Mouse (Mus musculus) naive thymus-derived CD4-positive, alpha-beta T cell, adult 2 months (primary cell): ENCODE results near the gene Tmc3.
A peak's percentile ranks its signal among the peaks of the same experiment; 100 is the strongest.

Source experiments
- DNase-seq: peaks from one replicate; pipeline ENCODE4 v3.0.0-alpha.2; 2011; ENCODE audit warnings: low read depth

The Tmc3 gene

DNA sequence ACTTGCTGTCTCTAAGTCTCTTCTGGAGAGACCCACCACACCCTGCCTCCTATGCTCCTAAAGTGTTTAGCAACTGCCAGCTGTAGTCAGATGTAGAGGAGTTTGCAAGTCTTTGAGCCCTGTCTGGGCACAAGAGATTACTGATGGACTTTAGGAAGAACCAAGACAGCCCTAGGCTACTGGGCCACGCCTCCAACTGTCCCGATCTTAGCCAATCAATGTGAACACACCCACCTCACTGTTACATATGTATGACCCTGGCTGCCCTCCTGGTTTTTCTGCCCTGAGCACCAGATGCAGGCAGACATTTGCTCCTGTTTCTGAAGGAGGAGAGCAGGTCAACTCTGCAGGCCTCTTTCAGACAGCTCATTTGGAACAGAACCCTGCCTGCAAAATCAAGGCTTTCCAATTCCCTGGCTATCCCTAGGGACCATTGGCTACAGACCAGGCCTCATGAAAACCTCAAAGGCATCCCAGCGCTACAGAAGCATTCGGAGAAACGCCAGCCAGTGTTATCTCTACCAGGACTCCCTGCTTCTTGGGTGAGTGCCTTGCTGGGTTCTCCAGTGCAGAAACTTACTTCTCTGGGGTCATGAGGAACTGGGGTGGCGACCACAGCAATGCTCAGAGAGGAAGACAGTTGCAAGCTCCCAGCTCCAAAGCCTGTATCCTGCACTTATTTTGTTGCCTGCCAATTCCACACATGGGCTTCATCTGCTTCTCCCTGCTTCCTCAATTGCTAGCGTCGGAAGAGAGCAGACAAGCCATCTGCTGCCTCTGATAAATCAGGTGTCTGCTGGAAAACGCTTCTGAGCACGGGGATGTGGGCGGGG lies at the start of gene Tmc3:
Gene Tmc3, plus strand, starts transcription at position 289 of the 833 bp plus-strand sequence.
- no peak for DNase-seq

DNA sequence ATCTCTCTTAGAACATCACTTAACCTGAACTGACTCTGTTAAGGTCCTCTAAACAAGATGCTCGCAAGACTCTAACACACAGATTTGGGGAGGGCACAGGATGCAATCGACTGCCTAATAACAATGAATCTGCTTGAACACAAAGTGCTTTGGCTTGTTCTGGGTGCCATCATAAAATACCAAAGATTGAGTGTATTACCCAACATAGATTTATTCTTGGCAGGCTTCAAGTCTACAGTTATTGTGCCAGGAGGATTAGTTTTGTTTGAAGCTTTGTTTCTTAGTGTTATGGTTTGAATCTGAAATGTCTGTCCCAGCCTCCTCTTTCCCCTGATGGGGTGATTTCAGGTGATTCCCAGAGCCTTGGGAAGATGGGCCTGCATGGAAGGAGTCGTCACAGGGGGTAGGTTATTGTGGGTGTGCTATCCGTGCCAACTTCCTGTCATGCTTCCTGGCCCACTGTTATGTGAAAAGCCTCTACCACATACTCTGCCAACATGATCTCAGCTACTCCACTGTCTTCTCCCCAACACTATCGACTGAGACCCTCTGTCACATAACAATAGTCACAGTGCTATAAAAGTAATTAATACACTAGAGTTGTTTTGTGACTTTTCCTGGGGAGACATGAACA lies 43.1 kb upstream of the Tmc3 start:
- no peak for DNase-seq

DNA sequence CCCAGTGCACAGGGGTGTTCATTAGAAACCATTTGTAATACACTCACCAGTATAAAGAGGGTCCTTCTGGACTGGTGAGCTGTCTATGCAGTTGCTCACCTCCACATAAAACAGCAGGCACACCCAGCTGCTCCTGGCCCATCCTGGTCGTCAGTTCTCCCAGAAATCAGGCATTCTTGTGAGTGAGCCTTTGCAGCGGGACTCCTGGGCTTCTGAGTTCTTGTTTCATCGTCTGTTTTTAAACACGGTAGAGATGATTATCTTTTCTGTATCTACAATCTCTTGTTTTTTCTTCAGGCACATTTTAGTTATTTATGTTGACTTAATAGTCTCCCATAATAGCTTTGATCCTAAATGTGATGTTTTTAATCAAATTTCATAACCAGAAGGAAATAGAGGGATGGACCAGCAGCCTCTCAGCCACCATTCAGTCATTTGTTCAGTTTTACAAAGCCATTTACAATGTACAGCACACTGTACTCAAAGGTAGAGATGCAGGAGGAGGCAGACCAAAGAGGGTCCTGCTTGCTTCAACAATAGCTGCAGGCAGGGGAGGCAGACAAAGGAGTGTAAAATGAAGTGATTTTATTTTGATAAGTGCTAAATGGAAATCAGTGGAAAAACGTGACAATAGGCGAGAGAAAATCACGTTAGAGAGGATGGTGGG lies 35.9 kb upstream of the Tmc3 start:
- DNase-seq: no peak

DNA sequence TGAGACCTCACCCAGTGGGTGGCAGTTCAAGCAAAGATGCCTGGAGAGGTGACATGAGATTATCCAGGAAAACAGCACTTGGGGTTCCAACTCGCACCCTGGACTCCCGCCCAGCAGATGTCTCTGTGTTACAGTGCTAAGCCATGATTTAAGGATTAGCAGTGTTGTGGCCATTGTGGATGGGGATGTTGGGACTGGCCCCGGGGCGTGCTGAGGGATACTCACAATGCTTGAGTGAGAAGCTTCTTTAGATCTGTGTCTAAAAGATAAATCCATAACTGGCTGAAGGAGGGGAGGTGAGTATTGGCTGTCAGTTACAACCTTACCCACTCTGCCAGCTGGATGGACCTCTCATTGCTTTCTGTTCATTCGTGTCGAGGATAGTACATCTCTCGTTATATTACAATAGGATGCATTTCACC lies 35.4 kb upstream of the Tmc3 start:
- no peak for DNase-seq

DNA sequence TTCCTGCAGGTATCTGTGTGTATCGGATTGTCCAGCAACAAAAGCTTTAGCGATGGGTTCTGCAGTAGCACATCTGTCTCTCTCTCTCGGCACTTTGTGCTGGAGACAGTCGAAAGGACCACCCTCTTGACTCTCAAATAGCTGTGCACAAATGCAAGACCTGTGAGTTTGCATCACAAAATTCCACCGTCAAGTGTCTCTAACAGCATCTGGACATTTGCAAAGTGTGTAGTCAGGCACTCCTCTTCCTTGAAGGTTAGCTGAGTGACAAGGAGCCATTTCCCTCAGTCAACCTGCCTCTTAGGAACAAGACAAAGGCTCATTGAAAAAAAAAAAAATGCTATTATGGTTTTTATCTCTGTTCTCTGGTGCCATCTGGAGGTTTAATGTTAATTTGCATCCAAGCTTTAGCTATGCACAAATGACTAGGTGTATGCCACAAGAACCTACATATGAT lies 34.7 kb upstream of the Tmc3 start:
- DNase-seq: peak; percentile 66

DNA sequence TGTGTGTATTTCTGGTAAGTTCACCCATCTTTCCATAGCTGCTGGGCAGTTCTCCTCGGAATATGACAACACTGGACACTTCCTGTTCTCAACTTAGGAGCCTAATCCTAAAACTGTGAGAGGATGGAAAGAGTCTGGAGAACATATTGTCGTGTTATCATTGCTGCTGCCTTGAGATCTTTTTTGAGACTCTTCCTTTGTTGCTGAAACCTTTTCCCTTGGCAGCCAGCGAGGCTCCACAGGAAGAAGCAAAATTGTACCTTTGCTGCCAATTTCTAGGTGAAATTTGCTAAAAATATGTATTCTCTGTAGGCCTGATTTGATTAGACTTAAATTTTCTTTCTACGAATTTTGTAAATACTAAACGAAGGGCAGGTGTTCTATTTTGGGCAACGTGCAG lies 30.2 kb upstream of the Tmc3 start:
- no peak for DNase-seq

DNA sequence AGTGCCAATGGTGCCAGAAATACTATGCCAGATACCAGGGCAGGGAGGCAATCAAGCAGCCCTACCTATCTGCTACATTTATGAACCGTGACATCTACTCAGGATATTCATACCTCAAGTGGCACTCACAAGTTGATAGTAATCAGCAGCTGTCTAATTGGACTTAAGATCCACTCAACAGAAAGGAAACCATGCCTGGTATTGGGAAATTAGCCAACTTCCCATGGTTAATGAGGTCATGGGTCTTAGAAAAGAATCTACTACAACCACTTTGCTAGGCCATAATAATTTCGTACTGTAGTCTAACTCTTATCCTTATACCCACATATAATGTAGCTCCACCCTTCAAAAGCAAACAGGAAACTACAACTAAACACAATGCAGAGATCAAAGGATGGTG lies 28.2 kb upstream of the Tmc3 start:
- no peak for DNase-seq

DNA sequence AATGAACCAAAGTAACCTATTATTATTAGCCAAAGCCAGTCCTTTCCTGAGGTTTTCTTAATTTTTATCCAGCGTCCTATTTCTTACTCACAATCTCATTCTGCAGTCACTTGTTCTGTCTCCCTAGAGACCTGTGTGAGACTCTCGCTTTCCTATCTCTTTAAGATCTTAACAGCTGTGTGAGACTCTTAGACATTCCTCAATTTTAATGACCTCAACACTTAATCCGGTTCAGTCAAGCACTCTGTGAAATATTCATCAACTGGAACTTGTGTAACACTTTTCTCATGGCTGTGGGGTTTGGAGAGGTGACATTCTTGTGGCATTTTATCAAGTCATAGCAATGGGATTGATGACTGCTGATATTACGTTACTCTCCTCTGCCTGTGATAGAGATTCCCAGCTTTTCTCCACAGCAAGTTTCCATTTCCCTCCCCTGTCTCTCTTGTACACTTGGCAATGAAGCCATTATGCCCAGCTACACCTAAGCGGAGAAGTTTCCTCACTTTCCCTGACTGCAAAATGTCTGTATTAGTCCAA lies 25.9 kb upstream of the Tmc3 start:
- DNase-seq: no peak

DNA sequence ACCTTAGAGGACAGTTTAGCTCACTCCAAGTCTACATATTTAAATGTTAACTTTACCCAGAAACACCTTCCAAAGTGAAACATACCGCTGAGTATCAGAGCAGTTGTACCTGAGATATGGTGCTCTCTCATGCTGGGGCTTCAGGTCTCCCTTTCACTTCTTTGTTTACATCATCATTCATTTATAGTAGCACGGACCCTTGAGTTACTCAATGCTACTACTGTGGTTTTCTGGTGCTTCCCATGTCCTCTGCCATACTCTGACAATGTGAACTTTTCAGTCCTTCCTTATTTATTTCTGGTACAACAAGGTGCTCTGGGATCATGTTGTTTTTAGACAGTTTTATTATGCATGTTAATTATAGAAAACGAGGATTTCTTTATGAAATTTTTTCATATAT lies 25.2 kb upstream of the Tmc3 start:
- no peak for DNase-seq

DNA sequence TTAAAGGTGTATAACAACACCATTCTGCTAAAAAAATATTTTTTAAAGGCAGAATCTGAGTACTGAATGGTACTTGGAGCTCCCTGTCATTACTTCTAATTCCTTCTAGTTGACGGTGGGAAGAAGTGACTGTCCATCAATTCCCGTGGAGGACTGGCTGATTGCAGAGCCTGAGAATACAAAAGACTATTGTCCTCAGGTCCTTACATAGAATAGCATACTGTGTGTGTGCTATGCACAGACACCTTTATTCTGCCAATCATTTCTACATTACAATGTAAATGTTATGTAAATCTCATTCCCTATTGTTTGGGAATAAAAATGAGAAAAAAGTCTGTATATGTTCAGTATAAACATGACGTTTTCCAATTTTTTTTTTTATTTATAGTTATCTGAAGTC lies 22.9 kb upstream of the Tmc3 start:
- DNase-seq: no peak

DNA sequence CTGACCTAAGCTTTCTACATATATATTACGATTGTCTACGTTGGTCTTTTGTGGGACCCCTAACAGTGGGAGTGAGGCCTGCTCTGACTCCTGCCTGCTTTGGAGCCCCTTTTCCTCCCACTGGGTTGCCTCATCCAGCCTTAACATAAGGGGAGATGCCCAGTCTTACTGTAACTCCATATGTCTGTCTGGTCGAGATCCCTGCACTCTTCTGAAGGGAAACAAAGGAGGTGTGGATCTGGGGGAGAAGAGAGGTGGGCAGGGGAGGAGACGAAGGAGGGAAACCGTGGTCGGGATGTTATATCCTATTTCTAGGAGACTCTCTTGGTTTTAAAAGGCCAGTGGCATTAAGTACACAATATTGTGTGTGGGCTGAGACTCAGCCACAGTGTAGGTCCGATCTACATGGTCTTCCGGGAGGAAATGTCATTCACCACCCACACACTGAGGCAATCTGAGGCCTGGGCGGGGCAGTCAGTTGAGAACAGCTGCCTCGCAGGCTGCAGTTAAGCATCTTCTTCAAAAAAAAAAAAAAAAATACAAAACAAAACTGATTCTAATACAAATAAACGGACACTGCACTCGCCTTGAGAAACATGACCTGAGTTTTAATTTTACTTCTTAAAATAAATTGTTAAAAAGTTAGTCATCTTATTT lies 20.0 kb upstream of the Tmc3 start:
- peak; percentile 49 for DNase-seq

DNA sequence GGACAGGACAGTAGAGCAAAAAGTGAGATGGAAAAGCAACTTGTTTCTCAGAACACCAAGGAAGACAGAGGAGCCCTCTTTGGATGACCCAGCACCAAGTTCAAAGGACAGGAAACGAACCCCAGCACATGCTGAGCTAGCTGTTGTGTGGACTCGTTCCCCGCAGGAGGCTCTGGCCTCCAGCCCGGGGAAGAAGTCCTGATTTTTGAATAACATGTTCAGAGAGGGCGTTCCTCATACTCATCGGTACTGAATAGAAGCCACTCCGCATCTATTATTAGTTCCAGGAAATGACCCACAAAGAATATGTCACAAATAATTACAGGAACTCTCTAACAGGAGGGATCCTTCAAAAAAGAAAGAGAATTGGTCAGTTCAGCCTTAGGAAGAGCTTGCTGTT lies 18.8 kb upstream of the Tmc3 start:
- DNase-seq: no peak

DNA sequence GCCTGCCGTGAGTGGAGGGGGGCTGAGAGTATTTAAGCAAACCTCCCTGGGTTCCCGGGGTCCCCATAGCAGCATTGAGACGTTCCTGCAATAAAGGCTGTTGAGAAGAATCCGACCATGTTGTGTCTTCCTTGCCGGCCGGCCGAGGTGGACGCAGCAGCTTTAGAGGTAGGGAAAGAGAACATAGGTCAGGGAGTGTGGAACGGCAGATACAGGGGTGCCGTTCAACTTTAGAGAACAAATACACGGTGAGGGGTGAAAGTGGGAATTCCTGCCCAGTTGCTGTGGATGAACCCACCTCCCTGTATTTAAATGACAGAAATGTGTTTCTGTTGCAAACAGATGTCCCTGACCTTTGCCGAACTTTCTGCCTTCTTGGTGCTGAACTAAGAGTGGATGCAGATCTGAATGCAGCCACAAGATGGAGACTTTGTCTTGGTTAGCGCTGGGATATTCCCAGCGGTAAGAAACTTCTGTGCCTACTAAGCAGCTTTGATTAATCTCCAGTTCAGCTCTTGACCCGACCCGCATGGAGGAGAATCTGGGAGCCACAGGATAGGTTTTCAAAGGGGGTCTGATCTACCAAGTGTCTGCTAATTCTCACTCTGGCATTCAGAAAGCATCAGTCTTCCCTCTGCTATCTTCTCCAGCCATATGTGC lies 16.8 kb upstream of the Tmc3 start:
- peak; percentile 77 for DNase-seq

DNA sequence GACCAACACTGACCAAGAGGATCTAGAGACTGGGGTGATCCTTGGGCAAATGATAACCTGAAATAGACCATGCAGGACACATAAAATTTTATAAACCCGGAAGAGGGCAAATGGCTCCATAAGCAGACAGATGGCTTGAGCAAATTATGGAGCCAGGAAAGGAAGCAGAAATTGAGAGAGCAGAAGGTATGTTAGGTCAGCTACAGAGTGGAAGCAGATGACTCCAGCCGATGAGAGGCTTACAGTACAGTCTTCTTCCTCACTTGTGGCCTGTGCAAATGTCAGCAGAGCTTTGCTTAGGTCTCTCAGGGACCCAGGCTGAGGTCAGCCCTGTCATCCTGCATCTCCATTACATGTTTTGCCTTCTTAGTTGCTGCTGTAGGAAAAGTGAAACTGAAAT lies 15.9 kb upstream of the Tmc3 start:
- DNase-seq: no peak

DNA sequence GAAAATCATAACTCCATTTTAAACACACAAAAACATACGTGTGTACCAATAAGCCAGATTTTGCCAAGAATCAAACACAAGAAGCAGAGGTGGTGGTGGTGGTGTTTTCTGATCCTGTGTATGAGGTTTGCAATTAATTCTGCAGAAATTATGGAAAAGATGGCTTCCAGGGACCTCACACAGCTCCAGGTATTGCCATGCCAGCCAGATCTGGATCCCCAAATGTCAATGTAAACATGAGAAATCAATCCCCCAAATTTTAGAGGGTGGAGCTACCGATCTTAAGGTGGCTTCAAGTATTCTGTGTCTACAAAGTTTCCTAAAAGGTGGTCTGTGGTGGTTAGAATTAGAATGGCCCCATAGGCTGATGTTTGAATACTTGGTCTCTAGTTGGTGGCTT lies 15.3 kb upstream of the Tmc3 start:
- no peak for DNase-seq

DNA sequence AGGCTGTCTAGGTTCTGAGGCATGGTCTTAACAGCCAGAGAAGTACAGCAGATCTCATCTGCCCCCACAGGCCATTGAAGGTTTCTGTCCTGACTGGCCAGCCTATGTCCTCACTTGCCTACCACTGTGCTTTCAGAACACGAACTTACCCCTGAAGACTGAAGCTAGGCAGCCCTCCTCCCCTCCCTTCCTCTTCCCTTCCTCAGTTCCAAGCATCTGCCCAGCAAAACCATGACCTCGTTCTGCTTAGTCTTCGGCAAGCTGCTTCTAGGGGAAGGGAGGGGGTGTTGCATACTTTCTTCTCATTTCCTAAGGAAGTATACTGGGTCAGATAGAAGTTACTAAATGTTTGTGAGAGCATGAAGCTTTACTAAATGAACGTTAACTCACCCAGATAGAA lies 13.7 kb upstream of the Tmc3 start:
- DNase-seq: no peak

DNA sequence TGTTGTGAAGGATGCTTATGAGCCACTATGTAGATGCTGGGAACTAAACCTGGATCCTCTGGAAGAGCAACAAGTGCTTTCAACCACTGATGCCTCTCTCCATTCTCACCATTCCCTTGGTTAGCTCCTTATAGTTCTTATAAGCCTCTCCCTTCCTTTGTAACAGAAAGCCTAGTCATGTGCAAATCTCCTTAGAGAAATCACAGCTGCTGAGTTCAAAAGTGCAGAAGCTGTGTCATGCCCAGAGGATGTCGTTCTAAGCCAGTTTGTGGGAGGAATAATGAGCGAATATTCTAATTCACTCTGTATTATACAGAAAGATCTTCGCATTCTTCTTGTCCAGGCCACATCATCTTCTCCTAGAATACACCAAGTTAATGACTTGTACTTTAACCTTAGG lies 12.8 kb upstream of the Tmc3 start:
- no peak for DNase-seq

DNA sequence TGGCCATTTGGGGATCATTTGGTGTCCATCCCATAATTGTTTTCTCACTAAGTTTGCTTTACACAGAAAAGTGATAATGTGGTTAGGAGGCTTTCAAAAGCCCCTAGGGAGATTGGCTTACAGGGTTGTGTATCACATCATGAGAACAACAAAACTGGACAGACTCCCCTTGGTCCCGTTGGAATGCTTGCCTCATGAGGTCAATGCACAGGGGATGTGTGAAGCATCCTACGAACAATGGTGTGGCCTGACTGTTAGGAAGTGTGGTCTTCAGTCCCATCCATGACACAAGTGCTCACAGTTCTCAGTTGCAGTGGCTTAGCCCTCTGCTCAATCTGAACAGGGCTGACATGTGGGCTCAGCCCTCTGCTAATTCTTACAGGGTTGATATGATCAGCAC lies 12.3 kb upstream of the Tmc3 start:
- no peak for DNase-seq

DNA sequence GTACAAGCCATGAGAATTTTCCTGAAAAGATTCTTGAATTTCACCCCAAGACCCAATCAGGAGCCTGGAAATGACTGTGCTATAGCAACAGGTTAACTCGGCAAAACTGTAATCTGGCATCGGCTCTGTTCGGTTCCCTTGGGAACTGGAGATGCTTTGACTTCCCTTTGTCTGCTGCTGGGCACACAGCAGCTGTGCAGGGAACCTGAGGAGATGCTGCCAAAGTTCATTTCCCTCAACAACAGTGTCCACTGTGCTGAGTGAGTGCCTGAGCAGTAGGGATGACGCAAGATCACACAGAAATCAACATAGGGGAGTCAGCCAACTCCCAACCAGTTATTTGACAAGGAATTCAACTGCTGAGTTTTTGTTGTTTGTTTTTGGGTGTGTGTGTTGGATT lies 3.8 kb upstream of the Tmc3 start:
- DNase-seq: no peak

DNA sequence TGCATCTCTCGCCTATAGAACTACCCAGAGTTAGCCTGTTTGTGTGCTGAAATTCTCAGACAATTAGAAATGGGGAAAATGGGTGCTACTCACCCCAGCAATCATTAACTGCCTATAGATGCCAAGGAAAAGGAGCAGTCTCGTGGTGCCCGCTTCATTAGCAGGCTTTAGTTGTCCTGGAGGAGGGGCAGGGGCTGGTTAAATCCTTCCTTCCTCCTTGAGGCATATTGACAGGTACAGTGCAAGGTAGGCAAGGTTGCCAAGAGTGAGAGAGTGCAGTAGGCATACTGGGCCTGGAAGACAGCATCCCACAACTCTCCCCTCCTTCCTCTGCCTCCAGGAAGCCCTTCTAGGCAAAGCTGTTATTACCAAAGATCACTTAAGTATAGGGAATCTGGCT lies 9.3 kb downstream of the Tmc3 start:
- no peak for DNase-seq

DNA sequence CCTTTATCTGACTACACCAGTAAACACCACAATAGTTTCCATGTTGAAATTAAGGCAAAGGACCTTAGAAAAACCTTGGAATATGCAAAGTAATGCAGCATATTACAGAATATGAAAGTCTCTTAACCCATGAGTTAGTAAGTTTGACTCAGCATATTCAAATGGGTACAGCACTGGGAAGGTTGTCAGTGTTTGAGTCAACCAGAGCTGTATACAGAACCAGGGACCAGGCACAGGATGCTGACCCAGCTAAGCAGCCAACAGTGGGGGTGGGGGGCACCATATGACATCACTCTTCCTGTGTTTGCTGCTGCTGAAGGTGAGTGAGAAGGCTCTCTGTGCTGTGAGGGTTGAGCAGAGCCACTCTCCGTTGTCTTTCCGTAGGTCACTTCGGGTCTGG lies 12.3 kb downstream of the Tmc3 start:
- peak; percentile 45 for DNase-seq
